Mouse (Mus musculus) small intestine, adult 2 months (tissue): Measurements from ENCODE around the gene Tada1. TPM values are rescaled to one million over a fixed set of nuclear protein-coding genes. Genes with fewer than 3 reads are reported as not detected.
A peak's percentile ranks its signal among the peaks of the same experiment; 100 is the strongest.

Source experiments
- H3K27ac ChIP-seq: fragments of 200-500 bp; 2 replicates; pipeline ENCODE4 v1.5.1; 2012; ENCODE audit warnings: low read depth, low read length, control low read depth, inconsistent platforms; ENCODE audit not compliant: insufficient read depth
- H3K27me3 ChIP-seq: fragments of 200-500 bp; 2 replicates; pipeline ENCODE4 v1.6.1; 2012; ENCODE audit warnings: mild to moderate bottlenecking, moderate library complexity, low read length, inconsistent platforms; ENCODE audit not compliant: control insufficient read depth, insufficient read depth
- H3K36me3 ChIP-seq: fragments of 200-500 bp; 2 replicates; pipeline ENCODE4 v1.6.1; 2012; ENCODE audit warnings: mild to moderate bottlenecking, low read length, control low read depth, inconsistent platforms; ENCODE audit not compliant: control insufficient read depth, insufficient read depth
- H3K4me1 ChIP-seq: fragments of 200-500 bp; 2 replicates; pipeline ENCODE4 v1.6.1; 2012; ENCODE audit warnings: low read length, inconsistent platforms, mixed read lengths; ENCODE audit not compliant: control insufficient read depth, insufficient read depth, insufficient read length
- H3K4me3 ChIP-seq: fragments of 200-500 bp; 2 replicates; pipeline ENCODE4 v1.5.1; 2012; ENCODE audit warnings: low read depth, mild to moderate bottlenecking, control low read depth, inconsistent platforms, low read length, moderate library complexity
- CTCF ChIP-seq: fragments of 200-500 bp; IDR thresholded peaks from 2 replicates; pipeline ENCODE4 v1.5.1; 2012; ENCODE audit warnings: low read depth, mild to moderate bottlenecking, control low read depth, inconsistent platforms, low read length, moderate library complexity, mixed read lengths; ENCODE audit not compliant: insufficient replicate concordance, insufficient read length; ENCODE audit errors: extremely low read depth
- POLR2A ChIP-seq: fragments of 200-500 bp; IDR thresholded peaks from 2 replicates; pipeline ENCODE4 v1.6.1; 2012; ENCODE audit warnings: low read depth, mild to moderate bottlenecking, control low read depth, inconsistent platforms, low read length, moderate library complexity
- WGBS: fragments of 180-500 bp; shearing (Covaris S2); methylation state at CpG from one replicate; pipeline ENCODE4 v1.1.7; 2018; 5-methylcytosine and 5-hydroxymethylcytosine counted together
- polyA plus RNA-seq: library from polyadenylated mRNA; depleted of rRNA; stranded (reverse); fragments of >200 nt; gene quantifications from 2 replicates; pipeline ENCODE4 v1.2.3, GENCODE M21; 2012

Gene Tada1
- polyA plus RNA-seq, 1 experiment = 7.4 TPM

GRCm38 (mm10) chr1:166345602-166346001 lies 33.3 kb upstream of the Tada1 start:
- Histone ChIP-seq H3K27ac (no peak overlapping the region), H3K4me1 (no peaks in the 10 kb centered on the region), H3K4me3 (no peak overlapping the region), H3K27me3 (no peaks in the 10 kb centered on the region), H3K36me3 (no peaks in the 10 kb centered on the region)
- 86% methylated on average over 6 of the region's 6 CpGs for WGBS
- TF ChIP-seq CTCF (no peak), POLR2A (no peak)

GRCm38 (mm10) chr1:166346906-166347305 lies 32.0 kb upstream of the Tada1 start:
- WGBS = 71% methylated on average over 3 of the region's 3 CpGs
- no peaks in the 10 kb centered on the region for H3K36me3 ChIP-seq
- no peaks in the 10 kb centered on the region for H3K27me3 ChIP-seq
- H3K4me1 ChIP-seq = no peaks in the 10 kb centered on the region
- no peak overlapping the region for H3K4me3 ChIP-seq
- no peak for TF ChIP-seq CTCF
- TF ChIP-seq POLR2A = no peak
- no peak overlapping the region for H3K27ac ChIP-seq

DNA sequence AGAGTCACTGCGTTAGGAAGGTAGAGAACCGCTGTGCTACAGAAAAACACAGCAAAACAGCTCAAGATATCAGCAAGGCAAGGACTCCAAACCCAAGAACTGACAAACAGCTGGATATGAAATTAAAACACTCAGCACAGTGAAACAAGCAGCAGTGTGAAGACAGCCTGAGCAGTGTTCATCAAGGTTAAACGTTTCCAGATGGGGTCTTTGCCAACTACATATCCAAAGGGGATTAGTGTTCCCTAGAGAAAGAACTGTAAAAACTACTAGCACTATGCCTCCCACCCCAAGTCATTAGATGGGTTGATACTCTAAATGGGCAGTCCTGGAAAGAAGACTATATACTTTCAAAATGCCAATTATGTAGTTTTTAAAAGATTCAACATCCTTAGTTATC lies 29.6 kb upstream of the Tada1 start:
- Histone ChIP-seq H3K27ac (no peak overlapping the region), H3K36me3 (no peaks in the 10 kb centered on the region), H3K4me3 (no peak overlapping the region), H3K27me3 (no peaks in the 10 kb centered on the region), H3K4me1 (no peaks in the 10 kb centered on the region)
- 82% methylated on average over 3 of the region's 3 CpGs for WGBS
- no peak for TF ChIP-seq CTCF
- no peak for TF ChIP-seq POLR2A

- Histone ChIP-seq H3K27ac (no peak overlapping the region), H3K27me3 (no peaks in the 10 kb centered on the region), H3K4me1 (no peaks in the 10 kb centered on the region), H3K4me3 (no peak overlapping the region), H3K36me3 (no peaks in the 10 kb centered on the region)
- no peak for TF ChIP-seq POLR2A
- no peak for TF ChIP-seq CTCF
- WGBS = 76% methylated on average over 11 of the region's 11 CpGs
Observed at GRCm38 (mm10) chr1:166349751-166350150, 29.1 kb upstream of the Tada1 start.

DNA sequence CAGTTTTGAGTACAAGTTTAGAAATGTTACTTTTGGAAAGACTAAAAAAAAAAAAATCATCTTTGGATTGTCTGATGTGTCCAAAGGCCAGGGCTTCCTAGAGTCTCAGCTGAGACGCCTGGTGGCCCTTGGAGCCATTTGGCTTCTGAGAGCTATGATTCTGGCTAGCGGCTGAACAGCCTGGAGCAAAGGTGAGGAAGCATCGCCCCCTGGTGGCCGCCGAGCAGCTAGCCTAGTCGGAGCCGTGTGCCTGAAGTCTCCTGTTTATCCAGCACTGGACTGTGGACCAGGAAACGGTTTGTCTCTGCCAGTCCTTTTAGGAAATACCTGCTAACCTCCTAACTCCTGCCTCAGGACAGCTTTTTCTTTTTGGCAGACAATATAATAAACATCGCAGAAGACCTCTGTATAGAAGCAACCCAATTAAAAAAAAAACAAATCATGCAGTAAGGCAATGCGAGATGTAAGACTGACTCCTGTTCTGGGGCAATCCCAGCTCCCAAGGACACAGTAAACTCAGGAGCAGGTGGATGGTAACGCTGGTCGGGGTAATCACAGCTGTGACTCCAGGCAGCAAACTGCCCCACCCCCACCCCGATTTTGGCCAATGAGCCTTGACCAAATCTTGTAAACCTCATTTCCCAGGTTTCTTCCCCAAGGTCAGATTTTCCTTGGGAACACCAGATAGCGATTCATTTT lies 18.6 kb upstream of the Tada1 start:
- WGBS = 13% methylated on average over 14 of the region's 14 CpGs
- TF ChIP-seq POLR2A (no peak), CTCF (peak; percentile 96)
- Histone ChIP-seq H3K27me3 (no peaks in the 10 kb centered on the region), H3K36me3 (no peaks in the 10 kb centered on the region), H3K4me3 (no peak overlapping the region), H3K27ac (no peak overlapping the region), H3K4me1 (peaks cover 4% of the 10 kb centered on the region; the same call in 1 of the 2 replicates)

- H3K27me3 ChIP-seq = no peaks in the 10 kb centered on the region
- no peaks in the 10 kb centered on the region for H3K36me3 ChIP-seq
- H3K27ac ChIP-seq = no peak overlapping the region
- peaks cover 4% of the 10 kb centered on the region; the same call in 1 of the 2 replicates for H3K4me1 ChIP-seq
- WGBS = 56% methylated on average over 5 of the region's 5 CpGs
- H3K4me3 ChIP-seq = no peak overlapping the region
- no peak for TF ChIP-seq POLR2A
Observed at GRCm38 (mm10) chr1:166360896-166361295, 18.0 kb upstream of the Tada1 start.

DNA sequence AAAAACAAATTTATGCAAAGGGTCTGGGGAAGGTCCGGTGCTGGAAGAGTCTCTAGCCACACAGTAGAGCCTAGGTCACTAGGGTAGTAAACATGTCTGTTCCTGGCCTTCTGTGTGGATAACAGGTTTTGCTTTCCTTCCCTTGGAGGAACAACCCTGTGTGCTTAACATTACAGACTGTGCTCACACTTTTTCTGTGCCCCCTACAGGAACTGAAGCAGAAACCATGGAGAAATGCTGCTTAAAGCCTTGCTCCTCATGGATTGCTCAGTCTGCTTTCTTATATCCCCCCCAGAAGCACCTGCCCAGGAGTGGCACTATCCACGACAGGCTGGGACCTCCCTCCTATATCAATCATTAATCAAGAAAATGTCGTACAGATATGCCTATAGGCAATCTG lies 17.1 kb upstream of the Tada1 start:
- H3K4me3 ChIP-seq = no peak overlapping the region
- no peak for TF ChIP-seq CTCF
- H3K27me3 ChIP-seq = no peaks in the 10 kb centered on the region
- no peaks in the 10 kb centered on the region for H3K36me3 ChIP-seq
- no peak overlapping the region for H3K27ac ChIP-seq
- 42% methylated on average over 3 of the region's 3 CpGs for WGBS
- peaks cover 4% of the 10 kb centered on the region; the same call in 1 of the 2 replicates for H3K4me1 ChIP-seq
